Mouse (Mus musculus): Measurements from ENCODE around the gene Bcs1l. TPM values are rescaled to one million over a fixed set of nuclear protein-coding genes. Genes with fewer than 3 reads are reported as not detected.

Bcs1l gene
- polyA plus RNA-seq, 1 experiment from 2014 or later = 24.2 TPM

GRCm38 (mm10) chr1:74600501-74601266 lies 12.6 kb downstream of the Bcs1l start:
- peak; percentile 77 for ATAC-seq (replicated peaks)
- Histone ChIP-seq H3K4me2 (peak overlapping the region; percentile 92), H3K27ac (peak overlapping the region; percentile 70), H3K36me3 (replicated peaks) (peaks cover 31% of the 10 kb centered on the region), H3K9ac (peak overlapping the region; percentile 80), H3K4me3 (peak overlapping the region; percentile 85), H3K9me3 (no peaks in the 10 kb centered on the region), H3K4me1 (peaks cover 20% of the 10 kb centered on the region), H3K27me3 (replicated peaks) (no peaks in the 10 kb centered on the region)
- 9% methylated on average over 26 of the region's 26 CpGs for WGBS

- peak within 1 kb of the TSS; percentile 92 for H3K4me2 ChIP-seq
- peak within 1 kb of the TSS; percentile 85 for H3K4me3 ChIP-seq
- peak within 1 kb of the TSS; percentile 70 for H3K27ac ChIP-seq
- peak within 1 kb of the TSS; percentile 80 for H3K9ac ChIP-seq
- no peaks in the 10 kb centered on the region for H3K27me3 ChIP-seq (replicated peaks)
- peak; percentile 89 for ATAC-seq (replicated peaks)
- 8% methylated on average over 25 of the region's 25 CpGs for WGBS
- no peaks in the 10 kb centered on the region for H3K9me3 ChIP-seq
- H3K36me3 ChIP-seq (replicated peaks) = peaks cover 30% of the 10 kb centered on the region
- peaks cover 20% of the 10 kb centered on the region for H3K4me1 ChIP-seq
Observed at GRCm38 (mm10) chr1:74601267-74601962, 13.3 kb downstream of the Bcs1l start, which contains the start of the genes Rnf25 and Stk36. Gene Rnf25, minus strand, starts transcription at chr1:74601397. Gene Stk36, plus strand, starts transcription at chr1:74601445.

DNA sequence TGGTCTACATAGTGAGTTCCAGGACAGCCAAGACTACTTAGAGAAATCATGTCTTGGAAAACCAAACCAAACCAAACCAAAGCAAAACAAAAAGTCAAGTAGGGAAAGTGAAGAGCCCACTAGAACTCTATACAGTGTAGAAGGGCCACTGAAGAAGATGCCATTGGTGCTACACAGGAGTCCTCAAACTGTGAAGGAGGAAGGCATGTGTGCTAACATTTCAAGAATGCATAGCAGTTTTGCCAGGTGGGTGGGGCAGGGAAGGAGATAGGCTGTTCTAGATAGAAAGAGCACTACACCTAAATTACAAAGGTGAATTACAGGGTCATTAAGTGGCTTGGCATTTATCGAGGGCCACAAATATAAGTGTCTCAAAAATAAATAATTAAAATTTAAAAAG lies 36.1 kb downstream of the Bcs1l start:
- peaks cover 29% of the 10 kb centered on the region; the same call in 1 of the 2 replicates for H3K36me3 ChIP-seq (replicated peaks)
- WGBS = 89% methylated on average over 1 of the region's 1 CpGs
- ATAC-seq (replicated peaks) = no peak

GRCm38 (mm10) chr1:74626076-74626475 lies 38.0 kb downstream of the Bcs1l start:
- H3K4me1 ChIP-seq = no peaks in the 10 kb centered on the region
- WGBS = 88% methylated on average over 4 of the region's 4 CpGs
- no peak for ATAC-seq (replicated peaks)
- H3K36me3 ChIP-seq (replicated peaks) = peaks cover 29% of the 10 kb centered on the region; the same call in 1 of the 2 replicates
- no peak overlapping the region for H3K27ac ChIP-seq
- no peak overlapping the region for H3K4me2 ChIP-seq
- no peaks in the 10 kb centered on the region for H3K9me3 ChIP-seq
- H3K9ac ChIP-seq = no peak overlapping the region
- H3K27me3 ChIP-seq (replicated peaks) = no peaks in the 10 kb centered on the region
- H3K4me3 ChIP-seq = no peak overlapping the region

More for the DNA sequence above, 36.1 kb downstream of the Bcs1l start:
- Histone ChIP-seq H3K9ac (no peak overlapping the region), H3K9me3 (no peaks in the 10 kb centered on the region), H3K4me2 (no peak overlapping the region), H3K4me3 (no peak overlapping the region), H3K4me1 (no peaks in the 10 kb centered on the region), H3K27me3 (replicated peaks) (no peaks in the 10 kb centered on the region), H3K27ac (no peak overlapping the region)

GRCm38 (mm10) chr1:74628001-74628400 lies 39.9 kb downstream of the Bcs1l start:
- no peak for ATAC-seq (replicated peaks)
- Histone ChIP-seq H3K4me3 (no peak overlapping the region), H3K36me3 (replicated peaks) (peaks cover 19% of the 10 kb centered on the region; the same call in 1 of the 2 replicates), H3K27ac (no peak overlapping the region), H3K4me2 (no peak overlapping the region), H3K9ac (no peak overlapping the region), H3K4me1 (no peaks in the 10 kb centered on the region), H3K27me3 (replicated peaks) (no peaks in the 10 kb centered on the region), H3K9me3 (no peaks in the 10 kb centered on the region)
- 45% methylated on average over 7 of the region's 7 CpGs for WGBS

- Histone ChIP-seq H3K9ac (no peak overlapping the region), H3K4me3 (no peak overlapping the region), H3K36me3 (replicated peaks) (peaks cover 8% of the 10 kb centered on the region; the same call in 1 of the 2 replicates), H3K27me3 (replicated peaks) (no peaks in the 10 kb centered on the region), H3K27ac (no peak overlapping the region), H3K9me3 (no peaks in the 10 kb centered on the region), H3K4me1 (no peaks in the 10 kb centered on the region), H3K4me2 (no peak overlapping the region)
- WGBS = 85% methylated on average over 4 of the region's 4 CpGs
- no peak for ATAC-seq (replicated peaks)
Observed at GRCm38 (mm10) chr1:74632734-74633133, 44.6 kb downstream of the Bcs1l start.

Small RNAs within 50 kb of the gene (microRNA-seq; reads per million reads assigned to microRNA genes)
- not detected for gene Gm25035

Other genes starting within 250 kb of the Bcs1l start
- 0.68 and 1.9 TPM in 2 replicates for gene Catip, start 226.2 kb upstream of the Bcs1l start, polyA plus RNA-seq (2015; fragmentation: Nextera tagmentation; extraction: Ambion mirVana)
- gene Slc11a1, start 213.1 kb upstream of the Bcs1l start, polyA plus RNA-seq (2015; fragmentation: Nextera tagmentation; extraction: Ambion mirVana) = 2.0 and 3.4 TPM in 2 replicates
- gene Ctdsp1, start 196.8 kb upstream of the Bcs1l start, polyA plus RNA-seq (2015; fragmentation: Nextera tagmentation; extraction: Ambion mirVana) = 14.3 and 17.4 TPM in 2 replicates
- 0.22 and 0.41 TPM in 2 replicates for gene Vil1, start 178.9 kb upstream of the Bcs1l start, polyA plus RNA-seq (2015; fragmentation: Nextera tagmentation; extraction: Ambion mirVana)
- 47.6 and 50.4 TPM in 2 replicates for gene Cnot9, start 82.2 kb upstream of the Bcs1l start, polyA plus RNA-seq (2015; fragmentation: Nextera tagmentation; extraction: Ambion mirVana)
- gene Plcd4, start 45.4 kb upstream of the Bcs1l start, polyA plus RNA-seq (2015; fragmentation: Nextera tagmentation; extraction: Ambion mirVana) = 5.7 and 5.9 TPM in 2 replicates
- gene Usp37, start 44.0 kb upstream of the Bcs1l start, polyA plus RNA-seq (2015; fragmentation: Nextera tagmentation; extraction: Ambion mirVana) = 27.4 and 29.3 TPM in 2 replicates
- gene Zfp142, start within 50 bp of the Bcs1l start, polyA plus RNA-seq (2015; fragmentation: Nextera tagmentation; extraction: Ambion mirVana) = 9.1 and 10.2 TPM in 2 replicates
- gene Rnf25, start 13.1 kb downstream of the Bcs1l start, polyA plus RNA-seq (2015; fragmentation: Nextera tagmentation; extraction: Ambion mirVana) = 48.8 and 50.0 TPM in 2 replicates
- gene Stk36, start 13.2 kb downstream of the Bcs1l start, polyA plus RNA-seq (2015; fragmentation: Nextera tagmentation; extraction: Ambion mirVana) = 21.0 and 25.1 TPM in 2 replicates
- 10.6 and 10.9 TPM in 2 replicates for gene Ttll4, start 73.5 kb downstream of the Bcs1l start, polyA plus RNA-seq (2015; fragmentation: Nextera tagmentation; extraction: Ambion mirVana)
- 2.4 and 3.3 TPM in 2 replicates for gene Cyp27a1, start 125.3 kb downstream of the Bcs1l start, polyA plus RNA-seq (2015; fragmentation: Nextera tagmentation; extraction: Ambion mirVana)
- gene Prkag3, start 160.9 kb downstream of the Bcs1l start, polyA plus RNA-seq (2015; fragmentation: Nextera tagmentation; extraction: Ambion mirVana) = not detected in 2 replicates
- 5.6 and 7.2 TPM in 2 replicates for gene Wnt6, start 183.6 kb downstream of the Bcs1l start, polyA plus RNA-seq (2015; fragmentation: Nextera tagmentation; extraction: Ambion mirVana)
- gene Wnt10a, start 203.2 kb downstream of the Bcs1l start, polyA plus RNA-seq (2015; fragmentation: Nextera tagmentation; extraction: Ambion mirVana) = 0.34 and 0.37 TPM in 2 replicates

Data from midbrain, embryonic 15.5 days (tissue).